Comparison of ENCODE assay signal across 20 mouse cellular contexts in genomic region chr6:134736853-134737252, GRCm38 (mm10). TPM values are rescaled to one million over a fixed set of nuclear protein-coding genes. Genes with fewer than 3 reads are reported as not detected.
A peak's percentile ranks its signal among the peaks of the same experiment; 100 is the strongest.
DNase-seq lines count a peak whose midpoint lies in the region; ATAC-seq lines count a peak whose summit lies in the region.
"Had no signal": no experiment of that assay in that cellular context is flagged by ENCODE, and none has a peak within 500 bp of the region (broad histone marks: within the 10 kb centered on the region; RNA-seq: fewer than 3 reads in every experiment).

No protein-coding gene starts in this region.

- no peaks in the 10 kb centered on the region; the same call in 1 of the 2 replicates for H3K36me3 ChIP-seq in heart, embryonic 11.5 days (ENCODE audit: control insufficient read depth, insufficient read depth, low read length)
- H3K36me3 ChIP-seq in kidney, embryonic 15.5 days = peaks cover 23% of the 10 kb centered on the region

- no peaks in the 10 kb centered on the region for H3K4me1 ChIP-seq in heart, embryonic 11.5 days (ENCODE audit: control insufficient read depth, insufficient read depth, low read length)
- no peaks in the 10 kb centered on the region for H3K4me1 ChIP-seq in kidney, embryonic 15.5 days
- H3K4me1 ChIP-seq: embryonic facial prominence, embryonic 10.5 days had no signal

- H3K4me3 ChIP-seq in heart, embryonic 11.5 days (ENCODE audit: low read depth, low read length) = no peak overlapping the region
- H3K4me3 ChIP-seq in kidney, embryonic 15.5 days (replicated peaks) = no peak overlapping the region
- H3K4me3 ChIP-seq: embryonic facial prominence, embryonic 10.5 days; heart, embryonic 13.5 days; left cerebral cortex, adult 2 months had no signal

- peak; percentile 40 to 48 for DNase-seq in cerebellum, postnatal 10 days
- no peak for DNase-seq in cerebellum, adult 9-11 months
- DNase-seq in heart, adult 8-10 months (ENCODE audit: low spot score) = peak; percentile 17
- DNase-seq in kidney, adult 9 months = peak; percentile 86
- DNase-seq in kidney, postnatal 36 days = peak; percentile 73 to 83
- DNase-seq: adrenal gland, postnatal 25 days; cerebellum, adult 11 months; layer of hippocampus, adult 9-11 months; left cerebral cortex, postnatal 4 days; liver; lung, adult 18-20 months; lung, postnatal 36 days had no signal

- H3K9ac ChIP-seq in heart, embryonic 11.5 days (ENCODE audit: low read depth, low read length) = no peak overlapping the region
- no peak overlapping the region for H3K9ac ChIP-seq in kidney, embryonic 15.5 days
- H3K9ac ChIP-seq: heart, embryonic 13.5 days had no signal

- 88% methylated on average over 3 of the region's 3 CpGs for WGBS in heart, embryonic 11.5 days (ENCODE audit: insufficient replicate concordance)
- WGBS in kidney, embryonic 15.5 days = 90% methylated on average over 3 of the region's 3 CpGs

- no peak overlapping the region for H3K4me2 ChIP-seq in heart, embryonic 11.5 days
- no peak overlapping the region for H3K4me2 ChIP-seq in kidney, embryonic 15.5 days
- H3K4me2 ChIP-seq: heart, embryonic 13.5 days had no signal

- no peaks in the 10 kb centered on the region for H3K27me3 ChIP-seq in heart, embryonic 11.5 days (ENCODE audit: control insufficient read depth, insufficient read depth, low read length)
- no peaks in the 10 kb centered on the region for H3K27me3 ChIP-seq in kidney, embryonic 15.5 days
- H3K27me3 ChIP-seq: heart, embryonic 13.5 days had no signal

- no peak for ATAC-seq in heart, embryonic 11.5 days (replicated peaks; ENCODE audit: insufficient number of reproducible peaks, low FRiP score, low TSS enrichment)
- ATAC-seq in kidney, embryonic 15.5 days (replicated peaks; ENCODE audit: low FRiP score) = no peak
- no peak for ATAC-seq in megakaryocyte-erythroid progenitor cell, adult 5-6 weeks (replicated peaks; ENCODE audit: low FRiP score, low TSS enrichment, poor library complexity, severe bottlenecking)
- ATAC-seq: CD4-positive, CD25-positive, alpha-beta regulatory T cell, adult 4 months had no signal

- H3K9me3 ChIP-seq in heart, embryonic 11.5 days (replicated peaks; ENCODE audit: control insufficient read depth, low read length) = no peaks in the 10 kb centered on the region
- H3K9me3 ChIP-seq in kidney, embryonic 15.5 days (replicated peaks) = no peaks in the 10 kb centered on the region
- H3K9me3 ChIP-seq: embryonic facial prominence, embryonic 10.5 days; heart, embryonic 13.5 days had no signal

- H3K27ac ChIP-seq in heart, embryonic 11.5 days (ENCODE audit: low read depth, low read length) = no peak overlapping the region
- H3K27ac ChIP-seq in kidney, embryonic 15.5 days = no peak overlapping the region
- H3K27ac ChIP-seq: embryonic facial prominence, embryonic 10.5 days; heart, embryonic 13.5 days; kidney, postnatal 0 days; left cerebral cortex, adult 2 months had no signal

RNA-seq across cellular contexts. Expression of gene Dusp16, which starts 55.6 kb away (rescaled TPM):
- 10 to 100 TPM; 17.9 to 28.5 (median 22.5) TPM for total RNA-seq in heart, adult 8-10 months (2022)
- polyA plus RNA-seq in heart, embryonic 11.5 days (2014; fragmentation: Nextera tagmentation; extraction: Ambion mirVana) = 19.7 and 20.6 TPM in 2 replicates
- 11.0 and 11.8 TPM in 2 replicates for polyA plus RNA-seq in kidney, embryonic 15.5 days (2015; fragmentation: Nextera tagmentation; extraction: Ambion mirVana)
- 7.1 and 10.0 TPM in 2 replicates for total RNA-seq in megakaryocyte-erythroid progenitor cell, adult 5-6 weeks (2014; fragmentation: Nextera tagmentation)
- 3.9 and 10.9 TPM in 2 replicates for total RNA-seq in megakaryocyte-erythroid progenitor cell, adult 5-6 weeks (2017)
